In the genomic region with DNA sequence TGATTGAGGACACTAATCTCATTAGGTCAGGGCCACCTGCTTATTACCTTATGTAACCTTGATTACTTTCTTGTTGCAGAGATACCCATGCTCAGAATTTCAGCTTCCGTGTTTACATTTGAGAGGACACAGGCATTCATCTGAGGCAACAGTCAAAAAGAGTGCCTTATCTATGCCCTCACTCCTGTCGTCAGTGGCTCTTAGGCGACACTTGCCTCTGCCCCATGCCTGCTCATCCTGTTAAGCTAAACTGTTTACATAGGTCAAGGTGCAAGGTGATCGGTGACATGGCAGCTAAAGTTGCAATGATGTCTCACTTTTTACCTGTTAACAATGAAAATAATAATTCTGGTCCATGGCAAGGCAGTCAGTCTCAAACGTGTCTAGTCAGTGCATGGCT, we compare ENCODE assay signal across 24 mouse cellular contexts.
A peak's percentile ranks its signal among the peaks of the same experiment; 100 is the strongest.
DNase-seq lines count a peak whose midpoint lies in the region; ATAC-seq and TF ChIP-seq lines count a peak whose summit lies in the region.
"Had no signal": no experiment of that assay in that cellular context is flagged by ENCODE, and none has a peak within 500 bp of the region (broad histone marks: within the 10 kb centered on the region; RNA-seq: fewer than 3 reads in every experiment).

No protein-coding gene starts in this region.

- no peak overlapping the region for H3K27ac ChIP-seq in liver, embryonic 11.5 days (ENCODE audit: low read depth, low read length)
- H3K27ac ChIP-seq in liver, embryonic 14.5 days: no peak overlapping the region
- no peak overlapping the region; the same call in 1 of the 2 replicates for H3K27ac ChIP-seq in liver, postnatal 0 days (ENCODE audit: low read depth)
- H3K27ac ChIP-seq in lung, postnatal 0 days (ENCODE audit: low read length): no peak overlapping the region
- H3K27ac ChIP-seq in forebrain, embryonic 13.5 days: no peak overlapping the region
- H3K27ac ChIP-seq: forebrain, embryonic 10.5 days; forebrain, embryonic 15.5 days; heart, adult 2 months; heart, embryonic 15.5 days; hindbrain, embryonic 14.5 days; hindbrain, postnatal 0 days had no signal

- H3K9ac ChIP-seq in liver, embryonic 11.5 days (ENCODE audit: low read depth, low read length): no peak overlapping the region
- H3K9ac ChIP-seq in liver, embryonic 14.5 days (replicated peaks): no peak overlapping the region
- H3K9ac ChIP-seq in liver, postnatal 0 days (replicated peaks): no peak overlapping the region
- no peak overlapping the region for H3K9ac ChIP-seq in lung, postnatal 0 days (replicated peaks; ENCODE audit: low read depth)
- no peak overlapping the region for H3K9ac ChIP-seq in forebrain, embryonic 13.5 days
- H3K9ac ChIP-seq: forebrain, embryonic 15.5 days; heart, embryonic 15.5 days; hindbrain, embryonic 14.5 days had no signal

- TF ChIP-seq CTCF in liver, embryonic 14.5 days (IDR thresholded peaks at IDR 0.05; ENCODE audit: low read depth): no peak
- TF ChIP-seq CTCF in liver, postnatal 0 days (IDR thresholded peaks at IDR 0.05; ENCODE audit: low read depth): no peak
- TF ChIP-seq CTCF in lung, postnatal 0 days (IDR thresholded peaks at IDR 0.05): no peak

- peaks cover 6% of the 10 kb centered on the region; the same call in 1 of the 2 replicates for H3K4me1 ChIP-seq in liver, embryonic 11.5 days (replicated peaks; ENCODE audit: control insufficient read depth, insufficient read depth, low read length)
- peaks cover 4 to 10% of the 10 kb centered on the region in 2 experiments for H3K4me1 ChIP-seq in liver, embryonic 14.5 days (replicated peaks; ENCODE audit: control insufficient read depth in 2 of 2, insufficient read depth in 2 of 2, low read length in 1 of 2)
- H3K4me1 ChIP-seq in liver, postnatal 0 days (ENCODE audit: insufficient read depth): no peaks in the 10 kb centered on the region; the same call in 1 of the 2 replicates
- H3K4me1 ChIP-seq in lung, postnatal 0 days (ENCODE audit: insufficient read depth, low read depth, low read length): no peaks in the 10 kb centered on the region
- no peaks in the 10 kb centered on the region for H3K4me1 ChIP-seq in forebrain, embryonic 13.5 days
- H3K4me1 ChIP-seq: forebrain, embryonic 10.5 days; forebrain, embryonic 15.5 days had no signal

- H3K4me2 ChIP-seq in liver, embryonic 11.5 days: no peak overlapping the region
- H3K4me2 ChIP-seq in liver, embryonic 14.5 days (ENCODE audit: low read depth): no peak overlapping the region
- no peak overlapping the region for H3K4me2 ChIP-seq in liver, postnatal 0 days (ENCODE audit: low read depth, low read length)
- H3K4me2 ChIP-seq in lung, postnatal 0 days (replicated peaks; ENCODE audit: low read depth, low read length): no peak overlapping the region
- no peak overlapping the region for H3K4me2 ChIP-seq in forebrain, embryonic 13.5 days
- H3K4me2 ChIP-seq: forebrain, embryonic 15.5 days; heart, embryonic 11.5 days; heart, embryonic 15.5 days; hindbrain, embryonic 14.5 days had no signal

- 44% methylated on average over 5 of the region's 5 CpGs for WGBS in liver, embryonic 11.5 days
- 30% methylated on average over 5 of the region's 5 CpGs for WGBS in liver, embryonic 14.5 days (ENCODE audit: insufficient replicate concordance)
- WGBS in liver, postnatal 0 days (ENCODE audit: insufficient replicate concordance): 48% methylated on average over 5 of the region's 5 CpGs
- WGBS in lung, postnatal 0 days: 47% methylated on average over 5 of the region's 5 CpGs
- WGBS in forebrain, embryonic 13.5 days: 92% methylated on average over 5 of the region's 5 CpGs

- no peak for TF ChIP-seq EP300 in liver, embryonic 14.5 days (IDR thresholded peaks at IDR 0.05; ENCODE audit: low read depth)
- TF ChIP-seq EP300 in liver, postnatal 0 days (IDR thresholded peaks at IDR 0.05; ENCODE audit: low read depth): no peak
- TF ChIP-seq EP300 in lung, postnatal 0 days (IDR thresholded peaks at IDR 0.05): no peak

- H3K36me3 ChIP-seq in liver, embryonic 11.5 days (ENCODE audit: control insufficient read depth, insufficient read depth, low read length): no peaks in the 10 kb centered on the region
- H3K36me3 ChIP-seq in liver, embryonic 14.5 days (replicated peaks; ENCODE audit: control insufficient read depth, insufficient read depth, low read depth): no peaks in the 10 kb centered on the region
- no peaks in the 10 kb centered on the region for H3K36me3 ChIP-seq in liver, postnatal 0 days (replicated peaks; ENCODE audit: insufficient read depth, low read length)
- no peaks in the 10 kb centered on the region for H3K36me3 ChIP-seq in lung, postnatal 0 days (ENCODE audit: insufficient read depth, low read length)
- no peaks in the 10 kb centered on the region for H3K36me3 ChIP-seq in forebrain, embryonic 13.5 days (ENCODE audit: poor library complexity, severe bottlenecking)
- H3K36me3 ChIP-seq: forebrain, embryonic 10.5 days; forebrain, embryonic 15.5 days; heart, embryonic 15.5 days had no signal

- H3K9me3 ChIP-seq in liver, embryonic 11.5 days (ENCODE audit: control insufficient read depth, low read length): no peaks in the 10 kb centered on the region
- H3K9me3 ChIP-seq in liver, embryonic 14.5 days (ENCODE audit: control insufficient read depth, low read length): no peaks in the 10 kb centered on the region
- no peaks in the 10 kb centered on the region for H3K9me3 ChIP-seq in liver, postnatal 0 days (ENCODE audit: low read length)
- no peaks in the 10 kb centered on the region for H3K9me3 ChIP-seq in lung, postnatal 0 days (ENCODE audit: low read length)
- H3K9me3 ChIP-seq in forebrain, embryonic 13.5 days (replicated peaks): no peaks in the 10 kb centered on the region
- H3K9me3 ChIP-seq: forebrain, embryonic 10.5 days; forebrain, embryonic 15.5 days; heart, embryonic 15.5 days had no signal

- intact Hi-C loops in heart, postnatal 10 days (cut with DNase I): no loop called here

- no peak overlapping the region for H3K4me3 ChIP-seq in liver, embryonic 11.5 days (ENCODE audit: low read depth, low read length)
- H3K4me3 ChIP-seq in liver, embryonic 14.5 days (ENCODE audit: insufficient read depth in 1 of 2, low read depth in 2 of 2, low read length in 2 of 2): no peak overlapping the region
- H3K4me3 ChIP-seq in liver, postnatal 0 days (ENCODE audit: low read depth, low read length): no peak overlapping the region
- H3K4me3 ChIP-seq in lung, postnatal 0 days (ENCODE audit: low read depth, low read length): no peak overlapping the region
- H3K4me3 ChIP-seq in forebrain, embryonic 13.5 days: no peak overlapping the region
- H3K4me3 ChIP-seq: forebrain, embryonic 10.5 days; forebrain, embryonic 15.5 days; heart, adult 2 months; heart, embryonic 15.5 days had no signal

- ATAC-seq in liver, embryonic 11.5 days (replicated peaks; ENCODE audit: low FRiP score): peak; percentile 60; the same call in 1 of the 2 replicates
- peak; percentile 60; the same call in 1 of the 2 replicates for ATAC-seq in liver, embryonic 14.5 days (ENCODE audit: insufficient read depth)
- peak; percentile 72 for ATAC-seq in liver, postnatal 0 days
- no peak for ATAC-seq in lung, postnatal 0 days
- no peak for ATAC-seq in forebrain, embryonic 13.5 days
- ATAC-seq: activated CD4-positive, CD25-positive, alpha-beta regulatory T cell, adult 4 months; forebrain, embryonic 15.5 days; hindbrain, postnatal 0 days had no signal

- peak; percentile 42 for DNase-seq in heart, adult 11 months
- DNase-seq in heart, postnatal 10 days: no peak
- no peak for DNase-seq in liver, embryonic 11.5 days (ENCODE audit: low spot score)
- DNase-seq in liver, embryonic 14.5 days (ENCODE audit: low read depth in 3 of 3, low spot score in 3 of 3): peak in 1 of 3 experiments; percentile 13
- no peak for DNase-seq in liver, postnatal 0 days
- DNase-seq in lung, postnatal 0 days (ENCODE audit: low spot score): no peak
- DNase-seq in adrenal gland, postnatal 14 days: no peak
- DNase-seq: adrenal gland, adult 8-10 months; adrenal gland, postnatal 36 days; cerebellum, adult 18-20 months; cerebellum, adult 9-10 months; cerebellum, postnatal 14 days; gastrocnemius, postnatal 25 days; heart, adult 2 months; heart, postnatal 14 days; heart, postnatal 4 days had no signal

- no peaks in the 10 kb centered on the region for H3K27me3 ChIP-seq in liver, embryonic 11.5 days (replicated peaks; ENCODE audit: control insufficient read depth, insufficient read depth, low read length)
- H3K27me3 ChIP-seq in liver, embryonic 14.5 days (ENCODE audit: control insufficient read depth, insufficient read depth, low read length): no peaks in the 10 kb centered on the region
- H3K27me3 ChIP-seq in liver, postnatal 0 days (ENCODE audit: insufficient read depth, low read length): no peaks in the 10 kb centered on the region
- H3K27me3 ChIP-seq in lung, postnatal 0 days (replicated peaks; ENCODE audit: insufficient read depth, low read length): no peaks in the 10 kb centered on the region
- no peaks in the 10 kb centered on the region for H3K27me3 ChIP-seq in forebrain, embryonic 13.5 days
- H3K27me3 ChIP-seq: forebrain, embryonic 15.5 days; heart, embryonic 15.5 days had no signal

Comparison
In these comparisons a context has a peak if more than half of its experiments do, and no peak if none do; other contexts are left out.
1. ATAC-seq: peak in liver, embryonic 11.5 days (single experiment), liver, embryonic 14.5 days (single experiment) and liver, postnatal 0 days (single experiment); none in lung, postnatal 0 days (single experiment) and forebrain, embryonic 13.5 days (single experiment).